Mouse (Mus musculus) c-Kit-negative CD71-positive TER-119-positive erythroid progenitor cells, embryonic 14.5 days (primary cell): ENCODE data around the gene Mast1.

Experiments
- DNase-seq: peaks from one replicate; pipeline ENCODE4 v3.0.0-alpha.2; 2013; ENCODE audit warnings: low read depth, low spot score

Mast1 gene

GRCm38 (mm10) chr8:84973803-84974542, 36.8 kb upstream of the Mast1 start:
- no peak for DNase-seq

- no peak for DNase-seq
Observed at GRCm38 (mm10) chr8:84973079-84973478, 35.9 kb upstream of the Mast1 start.

GRCm38 (mm10) chr8:84970913-84971312, 33.8 kb upstream of the Mast1 start:
- peak; percentile 91 for DNase-seq

GRCm38 (mm10) chr8:84970135-84970790, 33.1 kb upstream of the Mast1 start:
- DNase-seq = peak; percentile 44

- DNase-seq = peak; percentile 86
Observed at GRCm38 (mm10) chr8:84969241-84970134, 32.3 kb upstream of the Mast1 start, which contains the start of the genes Gm49661, Prdx2 and Rnaseh2a. Gene Gm49661 (minus strand): TSS chr8:84969433. Gene Prdx2 (plus strand): TSS chr8:84969587. Gene Rnaseh2a (minus strand): TSS chr8:84969767.

- peak; percentile 48 for DNase-seq
Observed at GRCm38 (mm10) chr8:84968650-84969049, 31.5 kb upstream of the Mast1 start.

GRCm38 (mm10) chr8:84967532-84968304, 30.6 kb upstream of the Mast1 start:
- DNase-seq = peak; percentile 45

- no peak for DNase-seq
Observed at GRCm38 (mm10) chr8:84966603-84967002, 29.4 kb upstream of the Mast1 start.

GRCm38 (mm10) chr8:84965731-84966291, 28.7 kb upstream of the Mast1 start:
- peak; percentile 93 for DNase-seq

GRCm38 (mm10) chr8:84963952-84964351, 26.8 kb upstream of the Mast1 start:
- no peak for DNase-seq

- DNase-seq = no peak
Observed at GRCm38 (mm10) chr8:84959811-84960210, 22.7 kb upstream of the Mast1 start.

GRCm38 (mm10) chr8:84956768-84957167, 19.6 kb upstream of the Mast1 start:
- peak; percentile 73 for DNase-seq

GRCm38 (mm10) chr8:84952612-84953255, 15.6 kb upstream of the Mast1 start:
- no peak for DNase-seq

GRCm38 (mm10) chr8:84949753-84950152, 12.6 kb upstream of the Mast1 start:
- DNase-seq = no peak

- no peak for DNase-seq
Observed at GRCm38 (mm10) chr8:84947241-84947545, 10.0 kb upstream of the Mast1 start.

GRCm38 (mm10) chr8:84946528-84947240, 9.5 kb upstream of the Mast1 start, which contains the start of gene Rtbdn:
Gene Rtbdn (plus strand): TSS chr8:84946991.
- DNase-seq = no peak

- DNase-seq = no peak
Observed at GRCm38 (mm10) chr8:84945633-84946527, 8.7 kb upstream of the Mast1 start.

GRCm38 (mm10) chr8:84945235-84945632, 8.1 kb upstream of the Mast1 start:
- no peak for DNase-seq
